Mouse (Mus musculus): ENCODE data around the gene Rps18.
"Not testable (repeated sequence)": the region's sequence is repeated elsewhere in the genome, so short reads cannot be mapped to it uniquely, and the experiment has no call there.

The Rps18 gene

GRCm38 (mm10) chr17:33955555-33956214 is at the start of gene Rps18, which contains the start of gene Vps52:
Gene Rps18 (minus strand): TSS chr17:33956001.
Gene Vps52 (plus strand): TSS chr17:33955812.
- peak; percentile 93 for DNase-seq (ENCODE audit: low spot score in 2 of 2)

- DNase-seq (ENCODE audit: low spot score in 2 of 2) = no peak
Observed at GRCm38 (mm10) chr17:34003426-34003825, 47.6 kb upstream of the Rps18 start.

- DNase-seq (ENCODE audit: low spot score in 2 of 2) = not testable (repeated sequence)
Observed at GRCm38 (mm10) chr17:34000796-34001195, 45.0 kb upstream of the Rps18 start.

GRCm38 (mm10) chr17:34000150-34000537 is 44.3 kb upstream of the Rps18 start, which contains the start of gene H2-K1:
Gene H2-K1 (minus strand): TSS chr17:34000347.
- DNase-seq (ENCODE audit: low spot score in 2 of 2) = peak; percentile 76 to 87

GRCm38 (mm10) chr17:33999341-34000149 is 43.7 kb upstream of the Rps18 start:
- DNase-seq (ENCODE audit: low spot score in 2 of 2) = no peak

- DNase-seq (ENCODE audit: low spot score in 2 of 2) = not testable (repeated sequence)
Observed at GRCm38 (mm10) chr17:33998697-33999096, 42.9 kb upstream of the Rps18 start.

- not testable (repeated sequence) for DNase-seq (ENCODE audit: low spot score in 2 of 2)
Observed at GRCm38 (mm10) chr17:33997025-33997424, 41.2 kb upstream of the Rps18 start.

GRCm38 (mm10) chr17:33995651-33996050 is 39.9 kb upstream of the Rps18 start:
- DNase-seq (ENCODE audit: low spot score in 2 of 2) = no peak

- no peak for DNase-seq (ENCODE audit: low spot score in 2 of 2)
Observed at GRCm38 (mm10) chr17:33994959-33995358, 39.2 kb upstream of the Rps18 start.

- no peak for DNase-seq (ENCODE audit: low spot score in 2 of 2)
Observed at GRCm38 (mm10) chr17:33991788-33992664, 36.2 kb upstream of the Rps18 start.

GRCm38 (mm10) chr17:33982136-33982535 is 26.3 kb upstream of the Rps18 start:
- DNase-seq (ENCODE audit: low spot score in 2 of 2) = not testable (repeated sequence)

- DNase-seq (ENCODE audit: low spot score in 2 of 2) = peak; percentile 76 to 78
Observed at GRCm38 (mm10) chr17:33981192-33981909, 25.6 kb upstream of the Rps18 start.

- DNase-seq (ENCODE audit: low spot score in 2 of 2) = no peak
Observed at GRCm38 (mm10) chr17:33980181-33981035, 24.6 kb upstream of the Rps18 start.

GRCm38 (mm10) chr17:33979512-33980050 is 23.8 kb upstream of the Rps18 start:
- no peak for DNase-seq (ENCODE audit: low spot score in 2 of 2)

- DNase-seq (ENCODE audit: low spot score in 2 of 2) = peak in 1 of 2 experiments; percentile 59
Observed at GRCm38 (mm10) chr17:33978631-33979031, 22.8 kb upstream of the Rps18 start.

GRCm38 (mm10) chr17:33977861-33978557 is 22.2 kb upstream of the Rps18 start:
- DNase-seq (ENCODE audit: low spot score in 2 of 2) = no peak

GRCm38 (mm10) chr17:33973572-33973971 is 17.8 kb upstream of the Rps18 start:
- DNase-seq (ENCODE audit: low spot score in 2 of 2) = no peak

- no peak for DNase-seq (ENCODE audit: low spot score in 2 of 2)
Observed at GRCm38 (mm10) chr17:33972691-33973090, 16.9 kb upstream of the Rps18 start.

GRCm38 (mm10) chr17:33969394-33969793 is 13.6 kb upstream of the Rps18 start:
- DNase-seq (ENCODE audit: low spot score in 2 of 2) = no peak
